Mouse (Mus musculus): ENCODE measurements at regions not wholly inside any gene's neighbourhood (a gene's known extent, or its start where the extent isn't known, plus 50 kb on each side); places are given as distances from the start of the nearest gene placed in this dataset.

DNA sequence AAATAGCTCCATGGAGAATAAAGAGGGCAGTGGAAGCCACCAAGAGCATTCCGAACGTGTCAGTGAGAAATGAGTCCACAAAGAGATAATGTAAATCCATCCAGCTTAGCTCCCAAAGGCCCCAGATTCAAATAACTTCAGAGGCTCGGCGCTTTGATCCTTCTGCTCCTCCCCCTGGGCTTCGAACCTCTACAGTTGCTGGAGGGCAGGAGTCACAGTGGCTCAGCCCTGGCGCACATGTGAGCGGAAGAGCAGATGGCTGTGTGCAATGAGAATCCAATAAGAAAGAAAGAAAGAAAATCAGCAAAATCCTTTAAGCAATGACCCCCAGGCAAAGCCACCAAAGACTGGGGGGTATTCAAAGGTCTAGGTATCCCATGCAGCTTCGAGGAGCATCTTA lies 109.6 kb downstream of the Dyrk2 start:
- DNase-seq (ENCODE audit: low spot score in 2 of 2) = no peak

DNA sequence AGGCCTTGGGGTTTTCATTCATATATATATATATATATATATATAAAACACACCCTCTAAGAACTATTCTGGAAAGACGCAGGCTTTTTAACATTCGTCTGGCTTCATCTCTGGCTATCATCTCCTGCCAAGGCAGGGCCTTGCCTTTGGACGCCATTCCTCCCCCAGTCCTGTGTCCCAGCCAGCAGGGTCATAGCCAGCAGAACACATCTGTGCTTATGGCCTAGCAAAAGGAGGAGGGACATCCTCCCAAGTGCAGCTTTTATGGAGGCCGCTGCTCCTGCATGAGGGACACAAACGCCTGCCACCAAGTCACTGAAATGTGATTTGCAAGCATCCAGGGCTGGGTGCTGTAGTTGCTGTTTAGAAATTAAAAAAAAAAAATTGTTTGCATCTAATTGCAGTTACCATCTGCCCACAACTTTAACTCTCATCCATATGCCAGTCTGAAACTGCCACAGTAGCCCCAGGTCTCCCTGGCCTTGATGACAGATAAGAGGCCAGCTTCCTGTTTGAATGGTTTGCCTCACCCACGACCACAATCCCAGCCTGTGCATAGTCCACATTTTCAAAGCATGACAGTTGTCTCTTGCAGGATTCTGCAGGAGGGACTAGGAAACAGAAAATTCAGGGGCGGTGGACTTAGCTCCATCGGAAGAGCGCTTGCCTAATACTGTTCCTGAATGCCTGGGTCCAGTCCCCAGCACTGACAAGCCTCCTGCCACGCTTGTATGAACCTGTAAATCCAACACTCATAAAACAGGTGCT lies 108.7 kb downstream of the Dyrk2 start:
- DNase-seq (ENCODE audit: low spot score in 2 of 2) = no peak

DNA sequence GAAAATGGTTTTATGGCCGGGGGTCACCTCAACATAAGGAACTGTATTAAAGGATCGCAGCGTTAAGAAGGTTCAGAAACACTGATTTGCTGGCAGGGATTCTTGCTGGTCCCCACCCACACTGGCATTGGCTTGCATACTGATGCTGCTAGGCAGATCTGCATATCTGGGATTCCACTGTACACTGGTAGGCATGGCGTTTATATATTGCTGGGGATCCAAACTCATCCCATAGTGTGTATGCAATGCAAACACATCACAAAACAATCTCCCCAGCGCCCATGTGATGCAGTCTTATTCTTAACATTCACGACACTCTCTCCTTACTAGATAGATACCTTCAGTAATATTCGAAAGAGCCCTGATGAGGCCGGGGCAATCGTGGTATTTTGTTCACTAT lies 105.0 kb downstream of the Dyrk2 start:
- no peak for DNase-seq (ENCODE audit: low spot score in 2 of 2)

DNA sequence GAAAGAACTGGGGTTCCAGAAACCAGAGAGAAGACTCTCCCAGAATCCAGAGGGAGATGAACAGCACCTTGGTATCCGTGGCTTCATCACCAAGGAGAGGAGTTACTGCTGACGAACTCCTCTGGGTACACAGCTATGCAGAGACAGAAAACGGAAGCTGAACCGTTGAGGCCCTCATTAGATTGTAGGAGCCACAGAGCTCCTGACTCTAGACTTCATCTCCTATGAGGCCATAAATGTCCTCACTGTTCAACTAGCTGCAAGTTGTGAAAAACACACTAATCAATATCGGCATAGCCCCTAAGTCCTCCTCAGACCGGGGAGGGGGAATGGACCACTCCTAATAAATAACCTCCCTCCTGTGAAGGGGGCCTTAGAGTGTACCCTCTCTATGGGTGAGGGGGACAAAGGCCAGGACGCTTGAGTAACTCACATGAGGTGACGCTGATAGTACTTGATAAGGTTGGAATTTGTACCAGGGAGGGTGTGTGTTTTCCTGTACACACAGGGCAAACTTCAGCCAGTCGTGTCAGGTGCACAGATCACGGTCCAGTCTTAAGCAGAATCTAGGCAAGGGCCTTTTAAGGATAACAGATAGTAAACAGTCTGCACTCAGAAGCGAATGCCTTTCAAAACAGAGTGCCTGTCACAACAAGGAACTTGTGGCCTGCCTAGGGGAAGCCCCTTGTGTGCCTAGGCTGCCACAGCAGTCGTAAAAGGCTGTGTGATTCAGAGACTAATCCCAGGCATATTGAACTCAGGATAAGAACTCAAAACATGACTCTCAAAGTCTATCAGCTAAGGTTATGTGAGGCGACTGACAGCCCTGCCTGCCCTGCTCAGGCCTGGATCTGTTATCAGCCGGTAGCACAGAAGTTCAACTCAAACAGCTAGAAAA lies 104.2 kb downstream of the Dyrk2 start:
- DNase-seq (ENCODE audit: low spot score in 2 of 2) = no peak

GRCm38 (mm10) chr10:118766826-118767225 lies 103.2 kb downstream of the Dyrk2 start:
- DNase-seq (ENCODE audit: low spot score in 2 of 2) = no peak

GRCm38 (mm10) chr10:118769751-118770150 lies 100.3 kb downstream of the Dyrk2 start:
- no peak for DNase-seq (ENCODE audit: low spot score in 2 of 2)

- DNase-seq (ENCODE audit: low spot score in 2 of 2) = no peak
These were observed 91.4 kb downstream of the Dyrk2 start for GRCm38 (mm10) chr10:118778656-118779055.

DNA sequence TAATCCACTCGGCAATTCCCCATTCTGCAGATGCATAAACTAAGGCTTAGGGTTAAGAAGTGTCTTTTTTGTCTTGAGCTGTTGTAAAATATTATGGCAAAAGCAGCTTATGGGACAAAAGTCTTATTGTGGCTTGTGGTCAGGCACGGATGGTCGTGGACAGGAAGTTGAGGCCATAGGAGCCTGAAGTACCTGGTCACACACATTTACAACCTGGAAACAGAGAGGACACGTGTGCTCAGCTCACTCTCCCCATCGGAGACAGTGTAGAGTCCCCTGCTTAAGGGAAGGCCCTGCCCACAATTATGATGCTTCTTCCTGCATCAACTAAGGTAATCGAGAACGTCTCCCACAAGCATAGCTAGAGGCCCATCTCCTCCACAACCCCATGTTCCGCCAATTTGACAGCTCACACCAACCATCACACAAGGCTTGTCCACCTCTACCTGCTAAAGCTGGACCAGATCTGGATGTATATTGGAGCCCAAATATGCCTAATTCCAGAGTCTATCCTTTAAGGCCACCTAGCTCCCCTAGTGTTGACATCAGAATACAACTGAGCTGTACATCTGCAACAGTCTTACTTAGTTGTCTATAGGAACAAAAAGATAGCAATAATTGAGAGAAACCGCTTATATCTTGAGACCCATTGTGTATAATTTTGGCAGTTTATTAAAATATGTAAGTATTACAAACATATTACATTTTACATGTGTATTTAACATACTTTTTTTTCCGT lies 89.0 kb downstream of the Dyrk2 start:
- no peak for DNase-seq (ENCODE audit: low spot score in 2 of 2)

DNA sequence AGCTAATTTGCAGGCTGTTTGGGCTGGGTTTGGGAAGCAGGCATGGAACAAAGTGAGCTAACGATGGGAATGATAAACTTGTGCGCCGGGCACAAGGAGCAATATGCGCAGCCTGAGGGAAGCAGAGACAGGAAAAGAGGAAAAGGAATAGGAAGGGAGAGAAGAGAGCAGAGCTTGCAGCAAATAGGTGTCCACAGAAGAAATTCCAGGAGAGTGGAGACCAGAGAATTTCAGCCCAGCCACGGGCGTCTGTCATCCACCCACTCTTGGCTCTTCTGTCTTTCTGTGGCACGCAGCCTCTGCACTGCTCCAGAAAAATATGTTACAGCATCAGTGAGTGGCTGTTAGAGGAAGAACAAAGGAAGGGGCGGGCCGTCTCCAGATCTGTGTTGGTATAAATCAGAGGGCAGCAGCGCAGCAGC lies 88.2 kb downstream of the Dyrk2 start:
- no peak for DNase-seq (ENCODE audit: low spot score in 2 of 2)

- DNase-seq (ENCODE audit: low spot score in 2 of 2) = no peak
These were observed 87.4 kb downstream of the Dyrk2 start for GRCm38 (mm10) chr10:118782646-118783045.

DNA sequence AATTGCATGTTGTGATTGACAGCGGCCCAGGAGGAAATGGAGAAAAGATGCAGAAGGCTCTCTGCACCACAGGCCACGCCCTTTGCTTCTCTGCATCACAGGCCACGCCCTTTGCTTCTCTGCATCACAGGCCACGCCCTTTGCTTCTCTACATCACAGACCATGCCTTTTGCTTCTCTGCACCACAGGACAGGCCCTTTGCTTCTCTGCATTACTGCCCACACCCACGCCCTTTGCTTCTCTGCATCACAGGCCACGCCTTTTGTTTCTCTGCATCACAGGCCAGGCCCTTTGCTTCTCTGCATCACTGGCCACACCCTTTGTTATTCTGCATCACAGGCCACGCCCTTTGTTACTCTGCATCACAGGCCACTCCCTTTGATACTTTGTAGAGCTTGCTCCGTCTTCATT lies 82.7 kb downstream of the Dyrk2 start:
- DNase-seq (ENCODE audit: low spot score in 2 of 2) = no peak

DNA sequence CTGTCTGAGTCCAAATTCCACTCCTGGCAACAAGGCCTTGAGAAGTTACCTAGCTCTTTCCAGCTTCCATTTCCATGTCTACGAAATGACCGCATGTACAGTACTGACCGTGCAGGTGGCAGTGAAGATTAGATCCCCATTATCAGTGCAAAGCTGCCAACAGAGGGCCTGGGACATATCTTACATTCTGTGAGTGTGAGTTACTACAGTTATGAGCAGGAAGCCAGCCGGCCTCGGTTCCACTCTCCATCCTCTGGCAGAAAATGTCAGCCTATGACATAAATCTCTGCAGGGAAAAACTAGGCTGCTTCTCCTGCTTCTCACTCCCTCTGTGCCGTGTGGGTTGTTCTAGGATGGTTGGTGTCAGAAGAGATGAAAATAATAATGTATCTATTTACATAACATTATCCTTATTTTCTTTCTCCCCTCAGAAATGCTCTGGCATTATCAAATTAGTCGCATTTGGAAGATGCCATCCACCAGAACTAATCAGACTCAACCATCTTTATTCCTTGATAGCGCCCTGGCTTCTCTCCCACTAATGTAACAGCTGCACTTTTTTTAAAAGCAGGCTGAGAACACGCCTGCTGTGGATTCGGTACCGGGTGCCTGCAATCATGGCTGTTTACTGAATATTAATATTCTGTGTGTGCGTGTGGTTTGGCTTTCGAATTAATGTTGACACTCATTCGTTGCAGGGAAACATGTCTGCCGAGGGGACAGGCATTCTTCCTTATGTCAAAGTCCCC lies 77.5 kb downstream of the Dyrk2 start:
- no peak for DNase-seq (ENCODE audit: low spot score in 2 of 2)

GRCm38 (mm10) chr10:118793794-118794193 lies 76.2 kb downstream of the Dyrk2 start:
- DNase-seq (ENCODE audit: low spot score in 2 of 2) = no peak

GRCm38 (mm10) chr10:118794395-118795060 lies 75.5 kb downstream of the Dyrk2 start:
- no peak for DNase-seq (ENCODE audit: low spot score in 2 of 2)

GRCm38 (mm10) chr10:118795061-118795407 lies 75.0 kb downstream of the Dyrk2 start:
- DNase-seq (ENCODE audit: low spot score in 2 of 2) = no peak

GRCm38 (mm10) chr10:118796512-118796911 lies 73.5 kb downstream of the Dyrk2 start:
- no peak for DNase-seq (ENCODE audit: low spot score in 2 of 2)

DNA sequence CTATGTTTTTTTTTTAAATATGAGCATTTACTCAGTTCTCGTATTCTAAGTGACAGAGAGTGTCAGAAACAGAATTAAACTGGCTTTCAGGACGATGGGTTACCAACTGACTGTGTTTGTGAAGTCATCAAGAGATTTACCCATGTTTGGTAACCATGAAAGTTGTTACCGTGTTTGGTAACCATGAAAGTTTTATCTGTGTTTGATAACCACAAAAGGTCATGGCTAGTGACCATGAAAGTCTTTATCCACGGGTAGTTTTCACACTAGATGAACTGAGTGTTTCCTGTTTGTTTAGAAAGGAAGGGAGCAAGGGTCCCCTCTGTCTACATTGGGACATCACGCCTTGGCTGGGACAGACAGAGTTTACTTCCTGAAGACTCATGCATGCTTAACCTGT lies 72.8 kb downstream of the Dyrk2 start:
- DNase-seq (ENCODE audit: low spot score in 2 of 2) = no peak

GRCm38 (mm10) chr10:118799767-118800166 lies 70.2 kb downstream of the Dyrk2 start:
- no peak for DNase-seq (ENCODE audit: low spot score in 2 of 2)

DNA sequence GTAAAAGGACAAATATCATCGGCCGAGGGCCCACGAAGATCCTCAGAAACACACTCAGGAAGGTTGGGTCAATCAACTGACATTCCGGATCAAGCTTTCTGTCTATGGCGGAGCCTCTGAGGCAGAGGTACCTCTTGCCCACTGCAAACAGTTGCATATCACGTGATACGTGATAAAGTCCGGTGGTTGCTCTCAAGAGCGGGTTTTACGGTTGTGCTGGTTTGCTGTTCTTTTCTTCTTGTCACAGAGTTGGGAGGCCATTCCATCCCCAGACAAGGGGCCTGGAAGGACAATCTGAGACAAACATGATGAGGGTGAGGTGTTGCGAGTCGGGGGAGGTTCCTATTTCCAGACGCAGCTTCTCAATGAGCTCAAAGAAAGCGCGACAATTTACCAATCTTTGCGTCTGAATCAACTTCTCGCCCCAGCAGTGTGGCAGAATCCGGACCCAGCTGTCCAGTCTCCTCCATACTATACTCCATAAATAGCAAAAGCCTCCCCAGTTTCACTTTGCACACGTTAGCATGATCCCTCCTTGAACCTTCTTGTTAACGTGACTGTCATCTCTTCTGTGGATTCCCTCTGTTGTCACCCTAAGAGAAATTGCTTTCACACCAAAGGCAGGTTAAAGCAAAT lies 66.0 kb downstream of the Dyrk2 start:
- DNase-seq (ENCODE audit: low spot score in 2 of 2) = no peak

GRCm38 (mm10) chr10:118804574-118804973 lies 65.4 kb downstream of the Dyrk2 start:
- DNase-seq (ENCODE audit: low spot score in 2 of 2) = no peak
